Mouse (Mus musculus): Measurements from ENCODE around the gene Prdx1.

Gene Prdx1

GRCm38 (mm10) chr4:116685402-116686061 lies at the start of gene Prdx1:
Prdx1 (plus strand) TSS chr4:116685544.
- TF ChIP-seq GATA4 (IDR thresholded peaks at IDR 0.05; ENCODE audit: insufficient replicate concordance, low read length), result no peak; the same call in 1 of the 2 replicates

GRCm38 (mm10) chr4:116638821-116639220 lies 46.5 kb upstream of the Prdx1 start:
- no peak for TF ChIP-seq GATA4 (IDR thresholded peaks at IDR 0.05; ENCODE audit: insufficient replicate concordance, low read length)

GRCm38 (mm10) chr4:116642071-116642470 lies 43.3 kb upstream of the Prdx1 start:
- TF ChIP-seq GATA4 (IDR thresholded peaks at IDR 0.05; ENCODE audit: insufficient replicate concordance, low read length), result no peak

GRCm38 (mm10) chr4:116644326-116644725 lies 41.0 kb upstream of the Prdx1 start:
- TF ChIP-seq GATA4 (IDR thresholded peaks at IDR 0.05; ENCODE audit: insufficient replicate concordance, low read length), result no peak

GRCm38 (mm10) chr4:116645624-116646023 lies 39.7 kb upstream of the Prdx1 start:
- no peak for TF ChIP-seq GATA4 (IDR thresholded peaks at IDR 0.05; ENCODE audit: insufficient replicate concordance, low read length)

- TF ChIP-seq GATA4 (IDR thresholded peaks at IDR 0.05; ENCODE audit: insufficient replicate concordance, low read length), result no peak
Observed at GRCm38 (mm10) chr4:116649411-116649810, 35.9 kb upstream of the Prdx1 start.

- no peak for TF ChIP-seq GATA4 (IDR thresholded peaks at IDR 0.05; ENCODE audit: insufficient replicate concordance, low read length)
Observed at GRCm38 (mm10) chr4:116650365-116650764, 35.0 kb upstream of the Prdx1 start.

- peak; percentile 75; the same call in 1 of the 2 replicates for TF ChIP-seq GATA4 (IDR thresholded peaks at IDR 0.05; ENCODE audit: insufficient replicate concordance, low read length)
Observed at GRCm38 (mm10) chr4:116650924-116651796, 34.2 kb upstream of the Prdx1 start, which contains the start of gene Akr1a1. Akr1a1 (minus strand) TSS chr4:116651680.

GRCm38 (mm10) chr4:116651797-116652135 lies 33.6 kb upstream of the Prdx1 start:
- TF ChIP-seq GATA4 (IDR thresholded peaks at IDR 0.05; ENCODE audit: insufficient replicate concordance, low read length), result no peak

- TF ChIP-seq GATA4 (IDR thresholded peaks at IDR 0.05; ENCODE audit: insufficient replicate concordance, low read length), result no peak
Observed at GRCm38 (mm10) chr4:116653228-116653627, 32.1 kb upstream of the Prdx1 start.

- TF ChIP-seq GATA4 (IDR thresholded peaks at IDR 0.05; ENCODE audit: insufficient replicate concordance, low read length), result peak; percentile 41; the same call in 1 of the 2 replicates
Observed at GRCm38 (mm10) chr4:116655100-116655499, 30.2 kb upstream of the Prdx1 start.

GRCm38 (mm10) chr4:116655658-116656057 lies 29.7 kb upstream of the Prdx1 start:
- TF ChIP-seq GATA4 (IDR thresholded peaks at IDR 0.05; ENCODE audit: insufficient replicate concordance, low read length), result no peak

GRCm38 (mm10) chr4:116657971-116658370 lies 27.4 kb upstream of the Prdx1 start:
- TF ChIP-seq GATA4 (IDR thresholded peaks at IDR 0.05; ENCODE audit: insufficient replicate concordance, low read length), result no peak

GRCm38 (mm10) chr4:116659474-116659873 lies 25.9 kb upstream of the Prdx1 start:
- TF ChIP-seq GATA4 (IDR thresholded peaks at IDR 0.05; ENCODE audit: insufficient replicate concordance, low read length), result no peak

- TF ChIP-seq GATA4 (IDR thresholded peaks at IDR 0.05; ENCODE audit: insufficient replicate concordance, low read length), result no peak
Observed at GRCm38 (mm10) chr4:116660829-116661228, 24.5 kb upstream of the Prdx1 start.

GRCm38 (mm10) chr4:116661998-116662397 lies 23.3 kb upstream of the Prdx1 start:
- no peak for TF ChIP-seq GATA4 (IDR thresholded peaks at IDR 0.05; ENCODE audit: insufficient replicate concordance, low read length)

All from liver, adult (tissue).